In the genomic region with DNA sequence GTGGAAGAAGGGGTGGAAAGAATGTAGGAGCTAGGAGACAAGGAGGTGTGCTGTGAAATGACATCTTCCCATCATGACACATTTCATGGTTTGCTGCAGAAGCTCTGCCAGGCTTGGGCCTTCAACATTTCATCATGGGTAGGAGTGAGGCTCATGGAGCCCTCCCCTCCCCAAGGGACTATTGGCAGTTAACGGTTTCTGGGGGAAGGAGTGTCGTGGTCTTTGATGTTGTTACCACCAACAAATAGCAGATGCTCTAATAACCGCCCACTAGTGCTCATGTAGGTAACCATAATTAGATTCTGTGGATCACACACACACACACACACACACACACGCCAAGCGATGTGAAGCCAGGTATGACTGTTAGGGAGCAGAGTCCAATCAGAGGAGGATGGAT, we compare ENCODE assay signal across 16 mouse cellular contexts. TPM values are rescaled to one million over a fixed set of nuclear protein-coding genes. Genes with fewer than 3 reads are reported as not detected.
"Had no signal": no experiment of that assay in that cellular context is flagged by ENCODE, and none has a peak within 500 bp of the region (broad histone marks: within the 10 kb centered on the region; RNA-seq: fewer than 3 reads in every experiment).

TSS of gene Slamf7 (minus strand) at position 302 of the 400 bp plus-strand sequence.

- H3K9me3 ChIP-seq: intestine, embryonic 15.5 days; limb, embryonic 12.5 days; midbrain, embryonic 12.5 days; stomach, embryonic 15.5 days had no signal

- H3K9ac ChIP-seq: intestine, embryonic 15.5 days; limb, embryonic 12.5 days; liver, embryonic 14.5 days; lung, embryonic 14.5 days; midbrain, embryonic 12.5 days; stomach, embryonic 15.5 days had no signal

- H3K4me3 ChIP-seq: intestine, embryonic 15.5 days; limb, embryonic 12.5 days; midbrain, embryonic 12.5 days; stomach, embryonic 15.5 days had no signal

- H3K27me3 ChIP-seq: intestine, embryonic 15.5 days; limb, embryonic 12.5 days; midbrain, embryonic 12.5 days; stomach, embryonic 15.5 days had no signal

- H3K36me3 ChIP-seq: intestine, embryonic 15.5 days; limb, embryonic 12.5 days; midbrain, embryonic 12.5 days; stomach, embryonic 15.5 days had no signal

- H3K27ac ChIP-seq: intestine, embryonic 15.5 days; limb, embryonic 12.5 days; liver, embryonic 14.5 days; midbrain, embryonic 12.5 days; stomach, embryonic 15.5 days had no signal

- DNase-seq: kidney, adult 18-20 months; kidney, postnatal 25 days; liver; lung, embryonic 14.5 days; lung, postnatal 10 days; thymus, postnatal 4 days had no signal

- H3K4me1 ChIP-seq: intestine, embryonic 15.5 days; limb, embryonic 12.5 days; midbrain, embryonic 12.5 days; stomach, embryonic 15.5 days had no signal

- H3K4me2 ChIP-seq: intestine, embryonic 15.5 days; limb, embryonic 12.5 days; lung, embryonic 14.5 days; midbrain, embryonic 12.5 days; stomach, embryonic 15.5 days had no signal

RNA-seq across cellular contexts. Expression of gene Slamf7, which starts in this region (rescaled TPM):
- total RNA-seq: layer of hippocampus, postnatal 25 days; left cerebral cortex, postnatal 36 days had no signal
- polyA plus RNA-seq: kidney, embryonic 16.5 days; limb, embryonic 12.5 days; lung, embryonic 14.5 days; midbrain, embryonic 12.5 days; midbrain, embryonic 16.5 days; neural tube, embryonic 14.5 days had no signal
